ENCODE assay signal across 12 mouse cellular contexts in the genomic region with DNA sequence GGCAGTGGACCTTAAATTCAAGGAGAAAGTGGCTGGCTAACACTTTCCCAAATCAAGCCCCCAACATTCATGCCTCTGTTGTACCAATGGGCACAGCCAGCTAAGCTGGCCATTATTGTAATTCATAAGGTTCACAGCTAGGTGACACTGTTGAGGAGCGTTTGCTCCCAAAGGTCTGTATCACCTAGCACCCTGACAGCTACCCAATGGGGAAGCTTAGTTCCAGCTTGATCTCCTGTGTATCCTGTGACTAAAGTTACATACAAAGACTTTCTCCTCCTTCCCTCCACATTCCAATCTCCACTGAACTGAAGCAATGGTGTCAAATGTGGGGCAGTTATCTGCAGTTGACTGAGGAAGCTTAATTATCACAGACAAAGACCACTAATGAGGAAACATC.
DNase-seq lines count a peak whose midpoint lies in the region; ATAC-seq and TF ChIP-seq lines count a peak whose summit lies in the region.
"Had no signal": no experiment of that assay in that cellular context is flagged by ENCODE, and none has a peak within 500 bp of the region (broad histone marks: within the 10 kb centered on the region; RNA-seq: fewer than 3 reads in every experiment).

No protein-coding gene starts in this region.

- peak; percentile 9; the same call in 1 of the 2 replicates for TF ChIP-seq CTCF in liver, adult 2 months (IDR thresholded peaks at IDR 0.05; ENCODE audit: low read depth, low read length)

- H3K79me2 ChIP-seq in liver, adult 2 months (ENCODE audit: control insufficient read depth, insufficient read depth, low read length) = no peaks in the 10 kb centered on the region

- H3K4me2 ChIP-seq in forebrain, embryonic 11.5 days (ENCODE audit: low read depth, low read length, severe bottlenecking) = no peak overlapping the region
- no peak overlapping the region for H3K4me2 ChIP-seq in forebrain, embryonic 12.5 days
- H3K4me2 ChIP-seq: hindbrain, embryonic 12.5 days had no signal

- H3K4me1 ChIP-seq in forebrain, embryonic 11.5 days (replicated peaks; ENCODE audit: control insufficient read depth, insufficient read depth, low read length) = no peaks in the 10 kb centered on the region
- H3K4me1 ChIP-seq in forebrain, embryonic 12.5 days = no peaks in the 10 kb centered on the region
- no peaks in the 10 kb centered on the region for H3K4me1 ChIP-seq in liver, adult 2 months (ENCODE audit: control insufficient read depth, insufficient read depth, low read length)
- no peaks in the 10 kb centered on the region for H3K4me1 ChIP-seq in ES-E14 (ENCODE audit: control insufficient read depth in 2 of 2, insufficient read depth in 2 of 2, low read length in 2 of 2, poor library complexity in 1 of 2)
- H3K4me1 ChIP-seq: hindbrain, embryonic 12.5 days had no signal

- H3K9me3 ChIP-seq in forebrain, embryonic 11.5 days (ENCODE audit: control insufficient read depth, low read length) = no peaks in the 10 kb centered on the region
- H3K9me3 ChIP-seq in forebrain, embryonic 12.5 days = no peaks in the 10 kb centered on the region
- no peaks in the 10 kb centered on the region for H3K9me3 ChIP-seq in ES-E14 (ENCODE audit: control insufficient read depth, insufficient read depth, low read depth, low read length)
- H3K9me3 ChIP-seq: hindbrain, embryonic 12.5 days had no signal

- TF ChIP-seq POLR2A in liver, adult 2 months (IDR thresholded peaks at IDR 0.05; ENCODE audit: extremely low read depth, insufficient read depth, low read length) = no peak

- no peak for DNase-seq in forebrain, embryonic 11.5 days (ENCODE audit: low spot score)
- DNase-seq in liver, adult 2 months (ENCODE audit: extremely low read depth, low read depth, low spot score) = no peak
- DNase-seq in liver (no peak), ES-E14 (ENCODE audit: low read depth, low spot score) (peak; percentile 35)
- no peak for DNase-seq in layer of hippocampus, postnatal 36 days
- DNase-seq in cerebellum, postnatal 14 days = no peak
- DNase-seq: cerebellum, postnatal 10 days; lung, postnatal 4 days; thymus, postnatal 36 days had no signal

- H3K27me3 ChIP-seq in forebrain, embryonic 11.5 days (ENCODE audit: control insufficient read depth, insufficient read depth, low read length) = no peaks in the 10 kb centered on the region
- no peaks in the 10 kb centered on the region for H3K27me3 ChIP-seq in forebrain, embryonic 12.5 days
- H3K27me3 ChIP-seq in liver, adult 2 months (ENCODE audit: control insufficient read depth, insufficient read depth, low read length) = no peaks in the 10 kb centered on the region
- H3K27me3 ChIP-seq: hindbrain, embryonic 12.5 days had no signal

- no peak overlapping the region for H3K9ac ChIP-seq in forebrain, embryonic 11.5 days (ENCODE audit: low read length)
- no peak overlapping the region for H3K9ac ChIP-seq in forebrain, embryonic 12.5 days
- no peak overlapping the region for H3K9ac ChIP-seq in liver, adult 2 months (ENCODE audit: low read depth, low read length)
- no peak overlapping the region for H3K9ac ChIP-seq in ES-E14 (ENCODE audit: insufficient read depth, low read depth, low read length, poor library complexity, severe bottlenecking)
- H3K9ac ChIP-seq: hindbrain, embryonic 12.5 days had no signal

- WGBS in forebrain, embryonic 11.5 days = 18% methylated on average over 1 of the region's 1 CpGs
- WGBS in forebrain, embryonic 12.5 days = 23% methylated on average over 1 of the region's 1 CpGs
- 15% methylated on average over 1 of the region's 1 CpGs for WGBS in liver, adult 2 months

- in situ Hi-C loops in ES-E14 (cut with MboI; ENCODE audit: low sequenced_read_pairs in 2 of 2, unreplicated experiment in 2 of 2) = no loop called here

- peak; percentile 53; the same call in 1 of the 2 replicates for ATAC-seq in forebrain, embryonic 11.5 days (replicated peaks; ENCODE audit: low FRiP score)
- no peak; the same call in 1 of the 2 replicates for ATAC-seq in forebrain, embryonic 12.5 days (ENCODE audit: low FRiP score)
- peak; percentile 74 to 80 for ATAC-seq in hematopoietic stem cell, adult 5-6 weeks (replicated peaks in 1 of 2; ENCODE audit: insufficient read depth in 1 of 2, low FRiP score in 2 of 2, low TSS enrichment in 1 of 2, low read depth in 1 of 2, poor library complexity in 2 of 2, severe bottlenecking in 2 of 2)

- H3K36me3 ChIP-seq in forebrain, embryonic 11.5 days (ENCODE audit: control insufficient read depth, insufficient read depth, low read length) = no peaks in the 10 kb centered on the region
- no peaks in the 10 kb centered on the region for H3K36me3 ChIP-seq in forebrain, embryonic 12.5 days (replicated peaks)
- no peaks in the 10 kb centered on the region for H3K36me3 ChIP-seq in liver, adult 2 months (ENCODE audit: control insufficient read depth, insufficient read depth, low read length)
- H3K36me3 ChIP-seq in ES-E14 (ENCODE audit: control insufficient read depth, insufficient read depth, low read length, poor library complexity, severe bottlenecking) = no peaks in the 10 kb centered on the region
- H3K36me3 ChIP-seq: hindbrain, embryonic 12.5 days had no signal

- H3K4me3 ChIP-seq in forebrain, embryonic 11.5 days (ENCODE audit: low read depth, low read length) = no peak overlapping the region
- H3K4me3 ChIP-seq in forebrain, embryonic 12.5 days (replicated peaks) = no peak overlapping the region
- H3K4me3 ChIP-seq in liver, adult 2 months (ENCODE audit: insufficient read depth, low read depth, low read length) = no peak overlapping the region
- H3K4me3 ChIP-seq in ES-E14 (ENCODE audit: insufficient read depth in 1 of 2, low read depth in 1 of 2, low read length in 2 of 2, poor library complexity in 1 of 2, severe bottlenecking in 1 of 2) = no peak overlapping the region
- H3K4me3 ChIP-seq: hindbrain, embryonic 12.5 days had no signal

- no peak overlapping the region for H3K27ac ChIP-seq in forebrain, embryonic 11.5 days (ENCODE audit: low read depth, low read length)
- no peak overlapping the region for H3K27ac ChIP-seq in forebrain, embryonic 12.5 days
- H3K27ac ChIP-seq in liver, adult 2 months (replicated peaks; ENCODE audit: insufficient read depth, low read depth, low read length) = no peak overlapping the region
- H3K27ac ChIP-seq in ES-E14 (ENCODE audit: insufficient read depth, low read depth, low read length, poor library complexity, severe bottlenecking) = no peak overlapping the region
- H3K27ac ChIP-seq: hindbrain, embryonic 12.5 days had no signal

TF ChIP-seq in ES-E14, 5 proteins besides CTCF, POLR2A, EP300 and RAD21:
- TF ChIP-seq HCFC1 (IDR thresholded peaks at IDR 0.05; ENCODE audit: borderline replicate concordance, insufficient read depth, low read length) = no peak
- no peak for TF ChIP-seq MAFK (IDR thresholded peaks at IDR 0.05; ENCODE audit: insufficient read depth, low read depth, low read length)
- TF ChIP-seq ZNF384 (IDR thresholded peaks at IDR 0.05; ENCODE audit: low read depth, low read length) = no peak
- TF ChIP-seq ZC3H11A (IDR thresholded peaks at IDR 0.05; ENCODE audit: borderline replicate concordance, low read depth, low read length) = no peak
- TF ChIP-seq CHD2 (IDR thresholded peaks at IDR 0.05; ENCODE audit: low read depth, low read length) = no peak
